Mouse (Mus musculus): ENCODE data around the gene Dnajc13.

Dnajc13 gene

GRCm38 (mm10) chr9:104108571-104109143 lies 154.1 kb downstream of the Dnajc13 start:
- no peak for DNase-seq

GRCm38 (mm10) chr9:104107482-104107881 lies 155.2 kb downstream of the Dnajc13 start:
- no peak for DNase-seq

- no peak for DNase-seq
Observed at GRCm38 (mm10) chr9:104106930-104107329, 155.8 kb downstream of the Dnajc13 start.

- DNase-seq = no peak
Observed at GRCm38 (mm10) chr9:104104986-104105385, 157.7 kb downstream of the Dnajc13 start.

- DNase-seq = no peak
Observed at GRCm38 (mm10) chr9:104102901-104103300, 159.8 kb downstream of the Dnajc13 start.

GRCm38 (mm10) chr9:104102301-104102700 lies 160.4 kb downstream of the Dnajc13 start:
- DNase-seq = no peak

GRCm38 (mm10) chr9:104101458-104101857 lies 161.3 kb downstream of the Dnajc13 start:
- no peak for DNase-seq

All from thymus, adult 18-20 months (tissue).